In genomic region chr4:140390684-140391234, GRCm38 (mm10) we compare ENCODE assay signal across 15 mouse cellular contexts.
DNase-seq lines count a peak whose midpoint lies in the region; ATAC-seq and TF ChIP-seq lines count a peak whose summit lies in the region.
"Had no signal": no experiment of that assay in that cellular context is flagged by ENCODE, and none has a peak within 500 bp of the region (broad histone marks: within the 10 kb centered on the region; RNA-seq: fewer than 3 reads in every experiment).

No protein-coding gene starts in this region.

- no peaks in the 10 kb centered on the region for H3K27me3 ChIP-seq in intestine, embryonic 15.5 days (replicated peaks)
- no peaks in the 10 kb centered on the region for H3K27me3 ChIP-seq in intestine, postnatal 0 days (replicated peaks; ENCODE audit: control insufficient read depth, insufficient read depth, low read length)
- no peaks in the 10 kb centered on the region for H3K27me3 ChIP-seq in testis, adult 2 months (ENCODE audit: control insufficient read depth, insufficient read depth, low read length)
- H3K27me3 ChIP-seq in forebrain, embryonic 12.5 days = no peaks in the 10 kb centered on the region
- H3K27me3 ChIP-seq: embryonic facial prominence, embryonic 12.5 days; hindbrain, embryonic 13.5 days; limb, embryonic 15.5 days; midbrain, embryonic 15.5 days had no signal

- H3K36me3 ChIP-seq in intestine, embryonic 15.5 days = no peaks in the 10 kb centered on the region
- H3K36me3 ChIP-seq in intestine, postnatal 0 days (ENCODE audit: control insufficient read depth, insufficient read depth) = no peaks in the 10 kb centered on the region
- H3K36me3 ChIP-seq in testis, adult 2 months (ENCODE audit: control insufficient read depth, insufficient read depth, low read length) = no peaks in the 10 kb centered on the region
- no peaks in the 10 kb centered on the region for H3K36me3 ChIP-seq in forebrain, embryonic 12.5 days (replicated peaks)
- H3K36me3 ChIP-seq: embryonic facial prominence, embryonic 12.5 days; forebrain, embryonic 10.5 days; G1E; hindbrain, embryonic 13.5 days; limb, embryonic 15.5 days; midbrain, embryonic 15.5 days had no signal

- DNase-seq in testis, postnatal 10 days (ENCODE audit: low spot score) = no peak
- DNase-seq in lung, postnatal 14 days = peak; percentile 29
- DNase-seq: thymus, adult 18-20 months had no signal

- no peak for TF ChIP-seq POLR2A in testis, adult 2 months (IDR thresholded peaks at IDR 0.05; ENCODE audit: control insufficient read depth, low read depth, low read length)

- no peak overlapping the region for H3K4me3 ChIP-seq in intestine, embryonic 15.5 days (replicated peaks)
- H3K4me3 ChIP-seq in intestine, postnatal 0 days (ENCODE audit: low read depth, low read length) = no peak overlapping the region
- peak overlapping the region; percentile 58 for H3K4me3 ChIP-seq in testis, adult 2 months (ENCODE audit: control insufficient read depth, low read depth, low read length)
- H3K4me3 ChIP-seq in forebrain, embryonic 12.5 days (replicated peaks) = no peak overlapping the region
- H3K4me3 ChIP-seq: embryonic facial prominence, embryonic 12.5 days; forebrain, embryonic 10.5 days; heart, adult 2 months; hindbrain, embryonic 13.5 days; limb, embryonic 15.5 days; midbrain, embryonic 15.5 days had no signal

- no peaks in the 10 kb centered on the region for H3K9me3 ChIP-seq in intestine, embryonic 15.5 days
- no peaks in the 10 kb centered on the region for H3K9me3 ChIP-seq in intestine, postnatal 0 days (ENCODE audit: control insufficient read depth)
- H3K9me3 ChIP-seq in forebrain, embryonic 12.5 days = no peaks in the 10 kb centered on the region
- H3K9me3 ChIP-seq: embryonic facial prominence, embryonic 12.5 days; forebrain, embryonic 10.5 days; hindbrain, embryonic 13.5 days; limb, embryonic 15.5 days; midbrain, embryonic 15.5 days had no signal

- no peak for TF ChIP-seq CTCF in intestine, postnatal 0 days (IDR thresholded peaks at IDR 0.05; ENCODE audit: low read depth)
- no peak for TF ChIP-seq CTCF in testis, adult 2 months (IDR thresholded peaks at IDR 0.05; ENCODE audit: control insufficient read depth, insufficient read depth, insufficient replicate concordance, low read depth, low read length)

- H3K9ac ChIP-seq in intestine, embryonic 15.5 days = no peak overlapping the region
- no peak overlapping the region for H3K9ac ChIP-seq in intestine, postnatal 0 days (ENCODE audit: low read depth, low read length)
- H3K9ac ChIP-seq in forebrain, embryonic 12.5 days = no peak overlapping the region
- H3K9ac ChIP-seq: embryonic facial prominence, embryonic 12.5 days; hindbrain, embryonic 13.5 days; limb, embryonic 15.5 days; midbrain, embryonic 15.5 days had no signal

- H3K27ac ChIP-seq in intestine, embryonic 15.5 days = no peak overlapping the region
- H3K27ac ChIP-seq in intestine, postnatal 0 days (ENCODE audit: low read depth, low read length) = no peak overlapping the region
- H3K27ac ChIP-seq in testis, adult 2 months (ENCODE audit: control insufficient read depth, insufficient read depth, low read depth, low read length) = no peak overlapping the region
- H3K27ac ChIP-seq in forebrain, embryonic 12.5 days = no peak overlapping the region
- H3K27ac ChIP-seq: embryonic facial prominence, embryonic 12.5 days; forebrain, embryonic 10.5 days; heart, adult 2 months; hindbrain, embryonic 13.5 days; limb, embryonic 15.5 days; midbrain, embryonic 15.5 days had no signal

- 39% methylated on average over 12 of the region's 12 CpGs for WGBS in intestine, embryonic 15.5 days
- WGBS in intestine, postnatal 0 days = 23% methylated on average over 12 of the region's 12 CpGs
- WGBS in forebrain, embryonic 12.5 days = 65% methylated on average over 12 of the region's 12 CpGs

- H3K4me2 ChIP-seq in intestine, embryonic 15.5 days (replicated peaks) = no peak overlapping the region
- H3K4me2 ChIP-seq in intestine, postnatal 0 days (replicated peaks; ENCODE audit: low read depth) = no peak overlapping the region
- no peak overlapping the region for H3K4me2 ChIP-seq in forebrain, embryonic 12.5 days
- H3K4me2 ChIP-seq: embryonic facial prominence, embryonic 12.5 days; hindbrain, embryonic 13.5 days; limb, embryonic 15.5 days; midbrain, embryonic 15.5 days had no signal

- H3K4me1 ChIP-seq in intestine, embryonic 15.5 days (replicated peaks) = 0 out of 2 replicates have a peak, but pooled peaks cover 3% of the 10 kb centered on the region
- no peaks in the 10 kb centered on the region for H3K4me1 ChIP-seq in intestine, postnatal 0 days (replicated peaks; ENCODE audit: control insufficient read depth, insufficient read depth, low read length)
- H3K4me1 ChIP-seq in testis, adult 2 months (ENCODE audit: control insufficient read depth, insufficient read depth, low read length) = peaks cover 10% of the 10 kb centered on the region
- H3K4me1 ChIP-seq in forebrain, embryonic 12.5 days = peaks cover 11% of the 10 kb centered on the region
- H3K4me1 ChIP-seq: embryonic facial prominence, embryonic 12.5 days; limb, embryonic 15.5 days had no signal

- peak; percentile 74 for ATAC-seq in intestine, embryonic 15.5 days
- no peak for ATAC-seq in intestine, postnatal 0 days
- ATAC-seq in forebrain, embryonic 12.5 days (ENCODE audit: low FRiP score) = no peak
- ATAC-seq in erythroblast, adult 5-6 weeks (replicated peaks; ENCODE audit: low FRiP score, poor library complexity, severe bottlenecking) = no peak
- ATAC-seq: midbrain, embryonic 15.5 days had no signal
